Mouse (Mus musculus): Measurements from ENCODE around the gene Acsl6.

Acsl6 gene

DNA sequence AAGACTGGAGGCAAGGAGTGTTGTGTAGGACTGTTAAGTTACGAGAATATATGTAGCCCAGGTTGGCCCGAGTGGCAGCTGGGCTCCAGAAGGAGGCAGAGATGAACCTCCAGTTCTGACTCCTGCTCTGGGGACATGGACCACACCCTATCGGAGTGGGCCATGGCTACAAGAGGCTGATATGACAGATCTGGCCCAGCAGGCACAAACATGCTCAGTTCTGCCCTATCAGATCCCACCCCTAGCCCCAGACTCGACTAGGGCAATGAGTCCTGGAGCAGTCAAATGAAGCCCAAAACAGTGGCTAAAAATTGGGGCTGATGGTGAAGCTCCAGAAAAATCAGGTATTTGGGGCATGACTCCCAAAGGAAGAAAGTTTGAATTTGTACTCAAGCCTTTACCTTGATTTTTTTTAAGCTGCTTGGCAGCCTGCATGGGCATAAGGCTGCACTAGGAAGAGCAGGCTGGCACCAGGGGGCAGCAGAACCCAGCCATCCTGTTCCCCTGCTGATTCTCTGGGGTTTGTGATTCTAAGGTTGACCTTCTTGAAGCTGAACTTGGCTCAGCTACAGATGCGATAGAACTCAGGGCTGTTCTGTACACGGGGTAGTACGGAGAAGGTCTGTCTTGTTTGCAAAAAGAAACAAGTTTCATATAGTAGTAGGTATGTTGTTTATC is 3.7 kb downstream of the Acsl6 start:
- no peak for DNase-seq (ENCODE audit: low read depth, low spot score)

DNA sequence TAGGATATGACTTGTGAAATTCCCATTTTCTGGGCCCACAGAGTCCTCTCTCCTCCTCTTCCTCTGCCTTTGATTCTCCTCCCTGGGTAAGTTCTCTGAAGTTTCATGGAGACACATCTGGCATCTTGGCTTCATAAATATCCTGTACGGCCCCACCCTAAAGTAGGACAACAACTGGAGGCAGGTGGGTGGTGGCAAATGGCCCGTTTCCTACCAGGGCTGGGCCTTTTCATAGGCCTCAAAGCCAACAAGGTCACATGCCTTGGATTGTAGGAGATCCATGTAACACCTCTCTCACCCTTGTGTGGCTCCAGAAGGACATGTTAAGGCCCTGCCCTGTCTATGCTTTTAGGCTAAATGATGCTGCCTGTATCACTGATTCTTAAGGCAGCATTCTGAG is 7.0 kb downstream of the Acsl6 start:
- DNase-seq (ENCODE audit: low read depth, low spot score): no peak

DNA sequence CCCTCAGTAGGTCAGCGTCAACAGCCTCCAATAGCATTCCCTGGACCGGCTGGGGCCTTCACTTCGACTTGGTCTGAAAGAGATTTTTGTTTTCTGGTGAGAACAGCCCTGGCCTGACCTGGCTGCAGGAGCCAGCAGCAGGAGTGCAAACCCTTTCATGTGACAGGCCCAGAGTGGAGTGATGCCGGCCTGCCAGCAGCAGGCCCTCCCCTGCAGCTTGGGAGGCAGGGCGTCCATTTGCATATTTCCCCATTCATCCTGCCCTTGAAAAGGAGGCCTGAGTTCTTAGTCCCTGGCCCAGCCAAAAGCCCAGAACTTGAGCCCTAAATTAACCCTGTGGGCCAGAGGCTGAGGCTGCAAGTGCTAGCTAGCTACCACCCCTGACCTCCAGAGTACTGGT is 8.4 kb downstream of the Acsl6 start:
- DNase-seq (ENCODE audit: low read depth, low spot score): no peak

DNA sequence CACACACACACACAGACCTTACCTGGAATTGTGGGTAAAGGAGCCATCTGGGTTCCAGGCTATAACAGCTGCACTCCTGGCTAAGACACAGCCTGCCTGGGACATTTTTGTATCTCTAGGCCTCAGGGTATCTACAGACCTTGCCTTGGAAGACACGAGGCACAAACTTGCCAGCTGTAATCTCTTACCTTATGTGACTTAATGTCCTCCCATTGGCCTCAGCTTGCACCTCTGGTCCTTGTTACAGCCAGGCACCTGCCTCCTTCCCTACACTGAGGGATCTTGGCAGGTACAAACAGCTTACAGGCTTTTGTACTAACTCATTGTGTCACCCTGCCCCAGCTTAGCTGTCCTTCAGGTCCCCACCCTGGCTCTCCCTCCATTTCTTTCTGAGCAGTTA is 9.0 kb downstream of the Acsl6 start:
- no peak for DNase-seq (ENCODE audit: low read depth, low spot score)

DNA sequence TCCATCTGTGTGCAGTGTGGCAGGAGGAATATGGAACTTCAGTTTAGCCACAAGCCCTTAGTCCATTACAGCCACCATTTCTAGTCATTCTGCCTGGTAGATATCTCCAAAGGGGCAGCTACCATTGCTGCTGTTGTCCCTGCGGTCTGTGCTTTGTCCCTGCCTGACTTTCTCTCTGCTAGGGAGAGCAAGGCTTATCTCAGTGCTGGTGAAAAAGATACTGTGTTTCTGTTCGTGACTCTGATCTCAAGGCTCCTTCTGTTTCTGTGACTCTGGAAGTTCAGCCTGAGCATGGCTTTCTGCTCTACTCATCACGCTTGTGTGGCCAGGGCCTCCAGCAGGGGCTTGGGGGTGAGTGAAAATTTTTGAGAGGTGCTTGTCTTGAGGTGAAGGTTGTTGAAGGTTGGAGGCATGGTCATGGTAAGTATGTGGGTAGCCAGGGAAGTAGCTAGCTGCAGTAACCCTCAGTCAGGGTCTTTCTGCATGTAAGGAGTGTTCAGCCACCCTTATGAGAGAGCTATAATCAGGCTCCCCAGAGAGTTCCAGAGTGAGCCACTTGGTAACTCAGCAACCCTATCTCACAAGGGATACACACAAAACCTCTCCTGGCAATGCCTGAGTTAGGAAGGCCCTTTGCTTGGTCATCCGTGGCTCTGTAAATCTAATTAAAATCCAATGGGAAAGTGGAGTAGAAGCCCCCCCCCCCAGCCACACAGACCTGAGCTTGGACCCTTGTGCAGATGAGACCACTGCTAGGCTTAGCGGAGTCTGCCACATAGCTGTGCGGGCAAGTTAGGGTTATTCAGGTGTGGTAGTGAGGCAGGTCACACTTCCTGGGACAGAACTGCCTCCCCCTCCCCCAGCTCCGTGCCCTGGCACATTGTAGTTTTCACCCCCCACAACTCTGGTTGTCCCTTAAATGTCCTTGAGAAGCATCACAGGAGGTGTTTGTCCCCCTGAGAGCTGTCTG is 10.1 kb downstream of the Acsl6 start:
- DNase-seq (ENCODE audit: low read depth, low spot score): no peak

DNA sequence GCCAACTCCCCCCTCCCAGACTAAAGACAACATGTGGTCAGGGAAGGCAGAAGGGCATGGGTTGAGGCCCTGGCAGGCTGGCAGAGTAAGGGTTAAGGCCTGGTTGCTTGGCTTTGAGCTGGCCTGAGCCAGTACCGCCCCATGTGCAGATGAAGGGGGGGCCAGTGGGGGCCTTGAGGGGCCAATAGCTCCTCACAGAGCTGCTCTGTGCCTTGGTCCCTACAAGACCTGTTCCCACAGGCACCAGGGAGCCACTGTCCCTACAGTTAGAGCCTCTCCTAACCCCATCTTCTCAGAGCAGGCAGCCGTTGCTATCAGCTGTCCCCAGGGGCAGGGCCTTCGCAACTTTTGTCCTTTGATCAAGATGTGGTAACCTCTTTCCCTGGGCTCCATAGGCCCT is 11.1 kb downstream of the Acsl6 start:
- no peak for DNase-seq (ENCODE audit: low read depth, low spot score)

DNA sequence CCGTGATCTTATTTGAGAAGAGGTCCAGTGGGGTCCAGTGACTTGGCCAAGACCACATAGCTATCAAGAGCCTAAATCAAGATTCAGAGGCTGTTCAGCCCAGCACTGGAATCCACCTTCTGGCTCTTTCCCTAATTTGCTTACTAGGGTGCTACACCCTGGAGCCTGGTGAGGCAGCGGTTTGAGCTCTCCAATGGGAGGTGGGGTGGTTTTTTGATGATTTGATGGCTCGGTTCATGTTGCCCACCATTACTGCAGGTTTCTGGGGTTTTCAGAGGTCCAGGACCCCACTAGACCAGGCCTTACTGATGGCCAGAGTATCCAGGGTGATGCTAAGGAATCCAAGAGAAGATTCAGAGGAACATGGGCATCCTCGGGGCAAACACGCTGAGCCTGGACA is 11.7 kb downstream of the Acsl6 start:
- DNase-seq (ENCODE audit: low read depth, low spot score): no peak

DNA sequence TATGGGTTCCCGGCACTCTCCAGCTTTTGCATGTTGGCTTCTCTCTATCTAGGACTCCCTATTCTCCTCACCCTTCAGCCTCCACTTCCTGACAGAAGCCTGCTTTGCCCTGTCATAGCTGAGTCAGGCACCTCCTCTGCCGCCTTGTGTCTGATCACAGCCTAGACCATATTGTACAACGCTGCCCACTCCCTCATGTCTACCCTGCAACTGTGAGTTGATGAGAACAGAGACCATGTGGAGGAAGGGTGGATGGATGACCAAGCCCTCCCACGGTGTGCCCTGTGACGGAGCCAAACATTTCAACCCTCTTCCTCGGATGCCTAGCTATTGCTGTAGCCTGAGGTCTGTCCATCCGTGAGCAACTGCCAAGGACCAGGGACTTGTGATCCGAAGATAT is 13.8 kb downstream of the Acsl6 start:
- DNase-seq (ENCODE audit: low read depth, low spot score): no peak

DNA sequence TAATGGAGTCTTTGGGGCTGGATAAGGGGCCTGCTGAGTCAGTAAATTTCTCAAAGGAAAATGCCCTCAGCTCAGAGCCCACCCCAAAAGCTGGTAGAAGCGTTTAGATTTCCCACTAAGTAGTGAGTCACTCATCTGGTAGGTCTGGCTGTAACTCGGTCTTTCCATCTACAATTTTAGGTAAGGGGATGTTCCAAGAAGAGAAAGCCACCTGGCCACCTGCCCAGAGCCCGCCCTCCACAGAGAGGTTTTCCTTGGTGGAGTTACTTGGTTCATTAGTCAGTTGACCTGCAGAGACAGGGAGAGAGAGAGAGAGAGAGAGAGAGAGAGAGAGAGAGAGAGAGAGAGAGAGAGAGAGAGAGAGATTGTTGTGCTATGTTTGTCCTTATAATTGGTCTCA is 14.2 kb downstream of the Acsl6 start:
- DNase-seq (ENCODE audit: low read depth, low spot score): no peak

DNA sequence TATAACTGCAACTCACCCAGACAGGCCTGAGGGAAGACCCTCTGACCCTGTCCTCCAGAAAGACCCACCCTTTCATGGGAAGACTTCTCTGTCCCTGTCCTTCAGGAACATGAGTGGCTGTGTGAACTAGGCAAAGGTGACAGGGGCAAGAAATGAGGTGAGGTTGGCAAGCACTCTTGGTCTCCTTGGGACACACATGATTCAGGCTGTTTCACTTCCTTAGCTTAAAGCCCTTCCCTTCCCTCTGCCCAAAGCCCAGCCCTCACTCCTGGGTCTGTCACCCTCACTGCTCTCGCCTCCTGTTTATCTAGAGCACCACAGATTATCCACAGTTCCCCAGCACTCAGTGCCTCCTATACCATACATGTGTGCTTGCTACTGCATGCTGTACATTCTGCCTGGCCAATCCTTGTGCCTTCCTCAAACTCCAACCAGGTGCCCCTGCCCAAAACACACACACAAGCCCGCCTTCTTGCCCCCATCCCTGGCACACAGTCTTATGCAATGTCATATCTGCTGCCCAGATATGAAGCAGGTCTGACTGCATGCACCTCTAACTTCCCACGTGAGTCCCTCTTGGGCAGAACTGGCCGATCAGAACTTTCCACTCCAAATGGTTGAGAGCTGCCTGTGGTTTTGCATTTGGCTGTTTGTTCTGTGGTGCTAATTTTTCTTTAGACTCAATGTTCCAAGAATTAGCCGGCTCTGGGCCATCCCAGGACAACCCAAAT is 18.4 kb downstream of the Acsl6 start:
- no peak for DNase-seq (ENCODE audit: low read depth, low spot score)

DNA sequence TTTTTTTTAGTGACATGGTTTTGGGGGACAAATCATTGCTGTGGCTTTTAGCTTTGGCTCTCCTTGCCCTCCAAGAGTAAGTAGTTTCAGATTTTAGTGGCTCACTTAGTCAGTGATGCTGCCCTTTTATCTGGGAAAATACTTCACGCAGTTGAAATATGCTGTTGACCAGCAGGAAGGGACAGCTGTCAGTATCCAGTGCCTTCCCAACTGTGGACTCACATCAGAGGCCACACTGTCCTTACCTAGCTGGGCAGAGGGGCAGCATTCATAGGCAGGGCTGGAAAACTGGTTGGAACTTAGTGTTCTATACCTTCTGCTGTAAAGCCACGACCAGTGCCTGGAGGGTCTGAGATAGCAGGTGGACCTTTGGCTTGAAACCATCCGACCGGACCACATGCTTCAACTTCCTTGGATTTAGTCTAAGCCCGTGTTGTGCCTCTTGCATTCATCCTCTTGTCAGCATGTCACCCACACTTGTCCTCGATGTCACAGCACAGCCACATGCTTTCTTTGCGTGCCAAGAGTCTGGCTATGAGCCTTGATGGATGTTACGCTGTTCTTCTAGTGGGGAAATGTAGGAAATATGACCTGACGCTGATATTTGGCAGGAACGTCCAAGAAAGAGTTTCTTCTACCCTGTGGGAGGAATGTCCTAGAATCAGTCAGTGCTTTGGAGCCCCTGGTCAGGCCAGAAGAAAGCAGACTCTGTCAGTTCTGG is 28.0 kb downstream of the Acsl6 start:
- DNase-seq (ENCODE audit: low read depth, low spot score): no peak

DNA sequence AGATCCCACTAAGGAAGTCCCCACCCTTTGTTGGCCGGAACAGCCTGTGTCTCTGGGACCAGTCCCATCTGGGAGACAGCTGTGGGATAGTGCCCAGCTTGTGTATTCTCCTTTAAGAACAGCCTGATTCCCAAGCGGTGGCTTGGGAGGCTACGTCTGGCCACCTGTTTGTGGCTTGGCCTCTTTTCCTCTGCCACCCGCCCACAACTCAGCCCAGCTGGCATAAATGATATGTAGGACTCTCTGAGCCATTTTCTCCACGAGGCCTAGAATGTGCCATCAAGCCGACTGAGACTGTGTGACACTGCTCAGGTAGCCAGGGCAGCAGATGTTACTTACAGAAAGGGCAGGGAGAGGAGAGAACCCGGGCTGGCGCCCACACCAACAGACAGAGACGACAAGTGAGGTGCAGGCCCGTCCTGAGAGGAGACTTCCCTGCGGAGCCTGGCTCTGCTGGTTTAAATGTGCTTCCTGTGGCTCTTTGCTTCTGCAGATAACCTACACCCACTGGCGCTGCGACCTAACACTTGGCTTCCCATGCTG is 32.6 kb downstream of the Acsl6 start:
- DNase-seq (ENCODE audit: low read depth, low spot score): no peak

DNA sequence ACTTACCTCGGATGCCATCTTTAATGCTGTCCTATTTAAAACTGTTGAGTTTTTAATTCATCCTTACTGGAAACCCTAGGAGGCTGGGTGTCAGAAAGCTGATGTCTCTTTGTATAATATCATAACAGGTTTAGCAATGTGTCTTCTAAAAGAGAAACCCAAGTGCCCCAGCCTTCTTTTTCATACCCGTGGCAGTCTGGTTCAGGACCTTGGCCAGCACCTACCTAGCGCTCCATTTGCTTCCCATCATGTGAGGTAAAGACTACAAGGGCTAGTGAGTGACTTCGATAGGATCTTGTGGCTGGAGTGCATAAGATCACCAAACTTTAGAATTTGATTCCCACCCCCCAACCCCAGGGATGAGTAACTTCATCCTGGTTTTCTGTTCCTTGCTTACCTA is 40.1 kb downstream of the Acsl6 start:
- no peak for DNase-seq (ENCODE audit: low read depth, low spot score)

DNA sequence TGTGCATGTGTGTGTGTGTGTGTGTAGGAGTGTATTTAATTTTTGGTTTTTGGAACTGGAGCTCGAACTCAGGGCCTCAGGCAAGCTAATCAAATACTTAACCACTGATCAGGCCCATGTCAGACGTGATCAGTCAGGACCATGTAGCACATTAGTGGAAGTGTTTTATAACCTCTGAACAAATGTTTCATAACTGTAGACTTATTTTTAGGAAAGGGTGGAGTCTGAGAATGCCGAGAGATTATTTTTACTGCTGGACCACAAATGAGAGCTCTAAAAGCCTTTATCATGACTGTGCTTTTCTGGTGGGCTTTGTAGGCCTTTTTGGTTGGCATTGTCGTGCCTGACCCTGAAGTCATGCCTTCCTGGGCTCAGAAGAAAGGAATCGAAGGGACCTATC is 48.1 kb downstream of the Acsl6 start:
- DNase-seq (ENCODE audit: low read depth, low spot score): no peak

DNA sequence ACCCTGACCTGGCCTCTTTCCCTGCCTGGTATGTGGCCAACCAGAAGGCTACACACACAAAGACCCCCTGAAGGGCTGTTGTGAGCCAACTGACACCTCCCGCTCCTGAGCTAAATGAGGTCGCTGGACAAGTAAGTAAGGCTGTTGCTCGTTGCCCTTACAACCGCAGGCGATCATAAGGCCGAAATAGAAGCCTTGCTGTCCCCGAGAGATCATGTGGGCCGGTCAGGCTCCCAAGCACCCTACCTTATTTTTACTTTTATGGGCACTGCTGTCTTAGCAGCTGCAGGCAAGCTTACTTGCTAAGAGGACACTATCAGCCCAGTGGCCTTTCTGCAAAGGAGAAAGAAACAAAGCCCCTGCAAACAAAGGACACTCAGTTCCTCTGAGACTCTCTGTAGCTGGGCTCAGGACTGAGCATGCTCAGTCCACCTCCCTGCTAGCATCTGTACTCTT is 49.6 kb downstream of the Acsl6 start:
- DNase-seq (ENCODE audit: low read depth, low spot score): no peak

DNA sequence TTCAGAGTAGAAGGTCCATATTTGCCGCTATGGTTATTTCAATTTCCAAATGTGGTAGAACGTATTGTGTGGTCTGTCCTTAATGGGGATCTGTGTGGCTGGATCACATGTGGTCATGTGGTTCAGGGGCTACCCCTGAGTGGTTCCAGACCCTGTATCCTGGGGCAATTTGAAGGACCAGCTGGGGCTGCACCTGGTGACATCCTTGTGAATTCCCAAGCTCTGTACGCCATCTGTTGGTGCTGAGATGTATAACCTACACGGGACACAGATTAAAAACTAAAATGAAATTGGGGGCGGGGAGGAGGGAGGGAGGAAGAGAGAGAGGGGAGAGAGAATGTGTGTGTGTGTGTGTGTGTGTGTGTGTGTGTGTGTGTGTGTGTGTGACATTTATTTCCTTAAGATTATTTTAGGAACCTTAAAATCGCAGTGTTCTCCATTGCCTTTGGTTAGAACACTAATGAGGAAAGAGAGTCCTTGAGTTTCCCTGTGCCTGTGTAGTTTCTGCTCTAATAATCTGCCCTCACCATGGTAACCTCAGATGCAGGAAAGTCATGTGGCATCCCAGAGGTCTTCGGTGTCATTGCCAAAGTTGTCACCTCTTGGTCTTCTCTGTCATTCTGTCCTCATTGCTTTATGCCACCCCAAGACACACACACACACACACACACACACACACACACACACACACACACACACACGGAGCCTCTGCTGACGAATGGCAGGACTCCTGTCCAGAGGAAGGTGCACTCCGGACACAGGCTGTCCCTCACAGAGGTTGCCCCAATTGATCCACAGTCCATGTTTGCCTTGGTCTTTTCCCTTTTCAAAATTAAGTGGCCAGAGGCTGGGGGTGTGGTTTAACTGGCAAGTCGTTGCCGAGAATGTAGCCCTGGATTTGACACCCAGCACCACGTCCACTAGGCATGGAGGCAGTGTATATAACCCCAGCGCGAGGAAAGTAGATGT is 51.3 kb downstream of the Acsl6 start:
- no peak for DNase-seq (ENCODE audit: low read depth, low spot score)

DNA sequence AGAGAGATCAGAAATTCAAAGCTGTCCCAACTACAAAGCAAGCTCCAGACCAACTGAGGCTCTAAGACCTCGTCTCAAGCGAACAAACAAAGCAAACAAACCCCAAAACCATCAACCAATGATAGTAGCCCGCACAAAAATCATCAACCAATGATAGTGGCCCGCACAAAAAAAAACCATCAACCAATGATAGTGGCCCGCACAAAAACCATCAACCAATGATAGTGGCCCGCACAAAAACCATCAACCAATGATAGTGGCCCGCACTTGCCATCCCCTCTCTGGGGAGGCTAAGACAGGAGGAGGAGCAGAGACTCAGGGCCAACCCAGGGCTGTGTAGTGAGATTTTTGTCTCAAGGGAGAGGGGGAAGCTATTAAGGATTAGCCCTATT is 52.0 kb downstream of the Acsl6 start:
- DNase-seq (ENCODE audit: low read depth, low spot score): no peak

DNA sequence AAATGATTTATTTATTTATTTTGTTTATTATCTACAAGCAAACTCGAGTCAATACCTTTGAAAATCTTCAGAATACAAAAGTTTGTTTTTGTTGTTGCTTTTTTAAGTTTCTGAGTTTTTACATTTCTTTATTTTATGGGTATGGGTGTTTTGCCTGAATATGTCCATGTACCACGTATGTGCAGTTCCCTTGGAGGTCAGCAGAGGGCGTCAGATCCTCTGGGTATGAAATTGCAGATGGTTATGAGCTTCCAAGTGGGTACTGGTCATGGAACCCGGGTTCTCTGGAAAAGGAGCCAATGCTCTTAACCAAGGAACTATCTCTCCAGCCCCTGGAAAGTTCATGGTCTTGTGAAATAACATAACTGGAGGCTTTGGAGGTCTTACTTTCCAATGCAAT is 53.1 kb downstream of the Acsl6 start:
- DNase-seq (ENCODE audit: low read depth, low spot score): no peak

DNA sequence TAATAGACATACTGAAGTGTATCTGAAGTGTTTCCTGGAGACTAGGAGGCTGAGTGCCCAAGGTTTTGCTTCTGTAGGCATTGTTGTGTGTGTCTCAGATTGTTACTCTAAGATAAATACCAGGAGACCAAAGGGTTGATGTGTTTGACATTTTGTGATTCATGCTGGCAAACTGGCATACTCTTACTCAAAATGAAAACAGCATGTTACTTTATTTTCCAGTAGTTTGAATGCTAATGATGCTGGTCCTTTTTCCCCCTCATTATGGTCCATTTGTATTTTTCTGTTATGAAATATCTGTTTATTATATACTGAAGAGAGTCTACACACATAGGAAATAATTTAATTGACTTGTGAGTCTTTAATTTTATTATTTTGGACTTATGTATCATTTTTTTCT is 69.0 kb downstream of the Acsl6 start:
- no peak for DNase-seq (ENCODE audit: low read depth, low spot score)

DNA sequence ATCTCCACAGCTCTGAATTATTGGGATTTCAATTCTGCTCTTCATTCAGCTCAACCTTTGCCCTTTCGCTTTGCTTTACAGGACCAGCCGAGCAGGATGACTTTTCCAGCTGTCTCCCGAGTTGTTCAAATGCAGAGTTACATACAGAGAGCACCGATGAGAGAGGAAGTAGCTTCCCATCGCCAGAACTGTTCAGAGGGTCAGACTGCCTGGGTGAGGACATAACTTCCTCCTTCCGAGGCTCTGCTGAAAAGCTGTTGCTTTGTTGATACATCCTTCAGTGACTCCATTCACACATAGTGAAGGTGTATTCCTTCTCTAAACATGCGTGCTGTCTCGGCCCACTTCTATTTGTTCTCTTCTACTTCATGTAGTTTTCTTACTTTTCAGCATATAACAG is 86.8 kb downstream of the Acsl6 start:
- DNase-seq (ENCODE audit: low read depth, low spot score): no peak

Data from brain, embryonic 18.5 days (tissue).